Mouse (Mus musculus) fibroblast of lung, adult 2 months (primary cell): ENCODE data around the gene Sf1.

Experiments used
- DNase-seq: peaks from one replicate; pipeline ENCODE4 v3.0.0-alpha.2; 2011; ENCODE audit warnings: low read depth

Gene Sf1

GRCm38 (mm10) chr19:6375423-6376254 is 12.1 kb downstream of the Sf1 start:
- DNase-seq: no peak

GRCm38 (mm10) chr19:6376255-6376564 is 12.7 kb downstream of the Sf1 start:
- no peak for DNase-seq

GRCm38 (mm10) chr19:6376643-6377042 is 13.2 kb downstream of the Sf1 start:
- DNase-seq: no peak

- no peak for DNase-seq
These were observed 14.0 kb downstream of the Sf1 start for GRCm38 (mm10) chr19:6377327-6378040.

GRCm38 (mm10) chr19:6380411-6381166 is 17.1 kb downstream of the Sf1 start:
- DNase-seq: no peak

GRCm38 (mm10) chr19:6381238-6381637 is 17.7 kb downstream of the Sf1 start:
- no peak for DNase-seq

GRCm38 (mm10) chr19:6382323-6382924 is 18.9 kb downstream of the Sf1 start:
- DNase-seq: no peak

GRCm38 (mm10) chr19:6383470-6383869 is 20.0 kb downstream of the Sf1 start:
- DNase-seq: no peak

- DNase-seq: no peak
These were observed 20.6 kb downstream of the Sf1 start, which contains the start of gene Pygm for GRCm38 (mm10) chr19:6384128-6384527. Gene Pygm, plus strand, starts transcription at chr19:6384399.

GRCm38 (mm10) chr19:6384954-6385353 is 21.5 kb downstream of the Sf1 start:
- DNase-seq: no peak

- DNase-seq: no peak
These were observed 21.9 kb downstream of the Sf1 start for GRCm38 (mm10) chr19:6385419-6385818.

GRCm38 (mm10) chr19:6385821-6386220 is 22.3 kb downstream of the Sf1 start:
- no peak for DNase-seq

- no peak for DNase-seq
These were observed 22.7 kb downstream of the Sf1 start for GRCm38 (mm10) chr19:6386234-6386633.

GRCm38 (mm10) chr19:6388006-6388405 is 24.5 kb downstream of the Sf1 start:
- no peak for DNase-seq

- no peak for DNase-seq
These were observed 26.3 kb downstream of the Sf1 start for GRCm38 (mm10) chr19:6389803-6390202.

- no peak for DNase-seq
These were observed 26.8 kb downstream of the Sf1 start for GRCm38 (mm10) chr19:6390251-6390650.

- DNase-seq: no peak
These were observed 29.4 kb downstream of the Sf1 start for GRCm38 (mm10) chr19:6392743-6393393.

- no peak for DNase-seq
These were observed 30.1 kb downstream of the Sf1 start for GRCm38 (mm10) chr19:6393637-6394036.

GRCm38 (mm10) chr19:6396237-6396636 is 32.7 kb downstream of the Sf1 start:
- no peak for DNase-seq

GRCm38 (mm10) chr19:6397582-6398249 is 34.2 kb downstream of the Sf1 start:
- no peak for DNase-seq
